Mouse (Mus musculus) heart, embryonic 10.5 days (tissue): ENCODE results near the gene Gm36079. TPM values are rescaled to one million over a fixed set of nuclear protein-coding genes. Genes with fewer than 3 reads are reported as not detected.
"Not testable (repeated sequence)": the region's sequence is repeated elsewhere in the genome, so short reads cannot be mapped to it uniquely, and the experiment has no call there.

Experiments
- DNase-seq: peaks from one replicate; pipeline ENCODE4 v3.0.0-alpha.2; 2017; ENCODE audit warnings: low spot score
- H3K27ac ChIP-seq: fragments of 300-500 bp; sonication (generic); 2 replicates; pipeline ENCODE4 v1.5.1; 2016; ENCODE audit warnings: mild to moderate bottlenecking
- H3K27me3 ChIP-seq: fragments of 300-500 bp; sonication (generic); 2 replicates; pipeline ENCODE4 v1.6.1; 2016; ENCODE audit warnings: mild to moderate bottlenecking; ENCODE audit not compliant: poor library complexity, insufficient read depth, severe bottlenecking
- H3K36me3 ChIP-seq: fragments of 300-500 bp; sonication (generic); 2 replicates; pipeline ENCODE4 v1.6.1; 2016; ENCODE audit warnings: mild to moderate bottlenecking, moderate library complexity
- H3K4me1 ChIP-seq: fragments of 300-500 bp; sonication (generic); 2 replicates; pipeline ENCODE4 v1.6.1; 2016; ENCODE audit warnings: mild to moderate bottlenecking
- H3K4me3 ChIP-seq: fragments of 300-500 bp; sonication (generic); 2 replicates; pipeline ENCODE4 v1.5.1; 2016; ENCODE audit warnings: mild to moderate bottlenecking, moderate library complexity
- H3K9me3 ChIP-seq: fragments of 300-500 bp; sonication (generic); 2 replicates; pipeline ENCODE4 v1.6.1; 2016; ENCODE audit warnings: mild to moderate bottlenecking, moderate library complexity
- WGBS: fragments of 180-500 bp; shearing (Covaris S2); methylation state at CpG from one replicate; pipeline ENCODE4 v1.1.7; 2016; 5-methylcytosine and 5-hydroxymethylcytosine counted together
- polyA plus RNA-seq: library from polyadenylated mRNA; unstranded; fragments of >200 nt; fragmentation: Nextera tagmentation; extraction: Ambion mirVana; gene quantifications from 2 replicates; pipeline ENCODE4 v1.2.1, GENCODE M21; 2016

Gene Gm36079
- polyA plus RNA-seq, 1 experiment from 2014 or later, result not detected

GRCm38 (mm10) chr13:120034637-120035036 lies 7.8 kb upstream of the Gm36079 start:
- 0% methylated on average over 3 of the region's 10 CpGs for WGBS
- not testable (repeated sequence) for H3K36me3 ChIP-seq, H3K4me1 ChIP-seq, H3K9me3 ChIP-seq, DNase-seq, H3K4me3 ChIP-seq, H3K27ac ChIP-seq
- H3K27me3 ChIP-seq, result peaks cover 19% of the 10 kb centered on the region

DNA sequence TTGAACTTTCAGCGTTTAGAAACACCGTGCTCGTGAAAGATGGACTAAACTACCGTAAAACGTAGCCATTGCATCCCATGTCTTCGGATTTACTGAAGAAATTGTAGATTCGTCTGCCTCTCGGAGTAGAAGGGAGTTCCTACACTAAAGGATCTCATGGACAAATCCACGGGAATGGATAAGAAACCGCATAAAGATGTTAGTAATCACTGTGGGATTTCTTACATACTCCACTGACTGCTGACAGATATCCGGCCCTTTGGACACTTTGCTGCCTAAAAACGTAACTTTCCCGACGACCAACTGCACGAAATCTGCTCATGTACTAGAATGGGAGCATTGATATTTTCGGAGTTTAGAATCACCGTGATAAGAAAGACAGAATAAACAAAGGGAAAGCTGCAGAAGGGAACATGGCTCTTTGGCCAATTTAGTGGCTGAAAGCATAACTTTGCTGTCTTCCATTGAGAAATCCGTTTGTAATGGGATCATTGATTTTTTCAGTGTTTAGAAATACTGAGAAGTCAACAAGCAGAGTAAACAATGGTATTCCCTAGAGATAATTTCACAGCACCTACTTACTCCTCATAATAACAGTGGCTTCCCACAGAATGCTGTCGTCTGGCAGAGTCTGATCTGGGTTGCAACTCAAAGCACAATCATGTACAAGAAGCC lies 6.8 kb upstream of the Gm36079 start:
- not testable (repeated sequence) for H3K9me3 ChIP-seq, DNase-seq, H3K4me1 ChIP-seq, H3K4me3 ChIP-seq, H3K36me3 ChIP-seq, H3K27ac ChIP-seq
- peaks cover 19% of the 10 kb centered on the region for H3K27me3 ChIP-seq
- 2% methylated on average over 19 of the region's 19 CpGs for WGBS

DNA sequence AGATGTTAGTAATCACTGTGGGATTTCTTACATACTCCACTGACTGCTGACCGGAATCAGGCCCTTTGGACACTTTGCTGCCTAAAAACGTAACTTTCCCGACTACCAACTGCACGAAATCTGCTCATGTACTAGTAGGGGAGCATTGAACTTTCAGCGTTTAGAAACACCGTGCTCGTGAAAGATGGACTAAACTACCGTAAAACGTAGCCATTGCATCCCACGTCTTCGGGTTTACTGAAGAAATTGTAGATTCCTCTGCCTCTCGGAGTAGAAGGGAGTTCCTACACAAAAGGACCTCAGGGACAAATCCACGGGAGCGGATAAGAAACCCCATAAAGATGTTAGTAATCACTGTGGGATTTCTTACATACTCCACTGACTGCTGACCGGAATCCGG lies 4.9 kb upstream of the Gm36079 start:
- H3K36me3 ChIP-seq, H3K27ac ChIP-seq, H3K4me3 ChIP-seq, H3K9me3 ChIP-seq, H3K27me3 ChIP-seq, DNase-seq, H3K4me1 ChIP-seq: not testable (repeated sequence)
- 3% methylated on average over 16 of the region's 16 CpGs for WGBS

GRCm38 (mm10) chr13:120027368-120027767 lies 557 bp upstream of the Gm36079 start:
- H3K4me1 ChIP-seq, DNase-seq, H3K4me3 ChIP-seq, H3K27ac ChIP-seq, H3K36me3 ChIP-seq, H3K9me3 ChIP-seq: not testable (repeated sequence)
- H3K27me3 ChIP-seq, result peaks cover 14% of the 10 kb centered on the region
- WGBS, result under 1% methylated on average over 11 of the region's 11 CpGs

GRCm38 (mm10) chr13:120026373-120026772 lies 438 bp downstream of the Gm36079 start:
- not testable (repeated sequence) for H3K36me3 ChIP-seq, H3K4me1 ChIP-seq, H3K4me3 ChIP-seq, H3K27ac ChIP-seq, H3K9me3 ChIP-seq, DNase-seq
- 2% methylated on average over 3 of the region's 13 CpGs for WGBS
- peaks cover 14% of the 10 kb centered on the region for H3K27me3 ChIP-seq

GRCm38 (mm10) chr13:120025576-120025975 lies 1.2 kb downstream of the Gm36079 start:
- H3K4me1 ChIP-seq, H3K36me3 ChIP-seq, H3K9me3 ChIP-seq, H3K4me3 ChIP-seq, H3K27ac ChIP-seq, DNase-seq: not testable (repeated sequence)
- 10% methylated on average over 4 of the region's 4 CpGs for WGBS
- H3K27me3 ChIP-seq, result peaks cover 14% of the 10 kb centered on the region

- not testable (repeated sequence) for H3K27ac ChIP-seq, DNase-seq, H3K4me1 ChIP-seq, H3K4me3 ChIP-seq, H3K9me3 ChIP-seq, H3K36me3 ChIP-seq
- WGBS, result 5% methylated on average over 21 of the region's 21 CpGs
- H3K27me3 ChIP-seq, result peaks cover 14% of the 10 kb centered on the region
Observed at GRCm38 (mm10) chr13:120025004-120025403, 1.8 kb downstream of the Gm36079 start.

DNA sequence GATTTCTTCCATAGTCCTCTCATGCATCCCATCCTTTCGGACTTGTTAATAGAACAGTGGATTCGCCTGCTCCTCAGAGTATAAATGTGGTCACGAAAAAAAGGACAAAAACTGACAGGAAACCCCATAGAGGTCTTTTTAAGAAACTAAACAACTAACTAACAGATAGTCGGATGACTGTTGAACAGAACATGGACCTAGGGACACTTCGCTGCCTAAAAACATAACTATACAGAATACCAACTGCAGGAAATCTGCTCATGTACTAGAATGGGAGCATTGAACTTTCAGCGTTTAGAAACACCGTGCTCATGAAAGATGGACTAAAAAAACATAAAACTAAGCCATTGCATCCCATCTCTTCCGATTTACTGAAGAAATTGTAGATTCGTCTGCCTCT lies 2.2 kb downstream of the Gm36079 start:
- peaks cover 14% of the 10 kb centered on the region for H3K27me3 ChIP-seq
- not testable (repeated sequence) for DNase-seq, H3K9me3 ChIP-seq, H3K36me3 ChIP-seq, H3K27ac ChIP-seq, H3K4me1 ChIP-seq, H3K4me3 ChIP-seq
- 12% methylated on average over 9 of the region's 9 CpGs for WGBS

GRCm38 (mm10) chr13:120021477-120021876 lies 5.3 kb downstream of the Gm36079 start:
- H3K4me1 ChIP-seq, H3K4me3 ChIP-seq, H3K27ac ChIP-seq, H3K36me3 ChIP-seq, DNase-seq, H3K9me3 ChIP-seq: not testable (repeated sequence)
- WGBS, result no CpG with 5 or more reads among the region's 1 CpGs
- peaks cover 14% of the 10 kb centered on the region for H3K27me3 ChIP-seq

DNA sequence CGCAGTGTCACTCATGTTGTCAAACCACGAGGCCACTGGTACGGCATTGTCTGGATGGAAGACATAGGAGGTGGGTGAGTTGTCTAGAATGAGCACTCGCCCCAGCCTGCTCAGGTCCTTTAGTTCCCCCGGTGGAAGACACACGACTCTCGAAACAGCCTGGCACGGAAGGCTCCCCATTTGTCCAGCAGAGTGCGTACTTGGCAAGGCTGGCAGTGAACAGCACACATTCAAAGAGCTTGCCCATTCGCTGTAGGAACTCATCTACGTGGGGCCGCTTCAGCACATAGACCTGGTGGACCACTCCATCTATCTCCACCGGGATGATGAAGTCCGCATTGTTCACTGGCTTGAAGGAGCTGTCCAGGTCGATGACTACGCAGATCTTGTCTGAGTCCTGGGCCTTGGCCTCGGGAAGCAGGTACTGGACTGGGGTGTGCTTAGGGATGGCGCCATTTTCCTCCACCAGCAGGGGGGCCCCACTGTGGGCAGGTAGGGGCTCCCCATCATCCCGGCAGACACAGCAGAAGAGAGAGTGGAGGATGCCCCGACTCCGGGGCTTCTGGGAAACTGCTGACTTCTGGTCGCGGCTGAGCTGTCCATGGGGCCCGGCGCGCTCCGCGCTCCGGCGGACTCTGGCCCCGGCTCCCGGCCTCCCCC lies 11.3 kb downstream of the Gm36079 start:
- not testable (repeated sequence) for DNase-seq, H3K4me3 ChIP-seq, H3K27me3 ChIP-seq, H3K36me3 ChIP-seq, H3K4me1 ChIP-seq, H3K27ac ChIP-seq, H3K9me3 ChIP-seq
- 1% methylated on average over 7 of the region's 32 CpGs for WGBS

DNA sequence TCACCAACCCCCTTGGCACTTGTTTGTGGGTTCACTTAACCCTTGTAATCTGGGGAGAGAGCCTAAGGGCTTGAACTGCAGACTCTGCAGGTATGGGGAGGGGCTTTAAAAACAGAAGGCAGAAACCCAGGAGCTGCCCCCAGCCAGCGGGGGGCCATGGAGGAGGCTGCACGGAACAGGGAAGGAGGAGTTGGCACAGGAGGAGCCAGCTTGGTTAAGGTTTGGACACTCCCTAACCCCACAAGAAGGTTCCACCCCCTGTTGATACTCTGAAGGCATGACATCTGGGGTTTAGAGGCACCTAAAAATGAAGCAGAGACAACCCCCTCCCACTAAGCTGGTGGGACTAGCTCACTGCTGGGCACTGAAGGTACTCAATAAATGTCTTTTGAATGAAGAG lies 12.8 kb downstream of the Gm36079 start:
- H3K4me3 ChIP-seq, DNase-seq, H3K27me3 ChIP-seq, H3K36me3 ChIP-seq, H3K27ac ChIP-seq, H3K9me3 ChIP-seq, H3K4me1 ChIP-seq: not testable (repeated sequence)
- no CpG with 5 or more reads among the region's 2 CpGs for WGBS

GRCm38 (mm10) chr13:120013544-120013943 lies 13.3 kb downstream of the Gm36079 start:
- H3K27me3 ChIP-seq, DNase-seq, H3K9me3 ChIP-seq, H3K4me3 ChIP-seq, H3K4me1 ChIP-seq, H3K27ac ChIP-seq, H3K36me3 ChIP-seq: not testable (repeated sequence)
- WGBS, result no CpG with 5 or more reads among the region's 5 CpGs

- not testable (repeated sequence) for H3K4me3 ChIP-seq, H3K27me3 ChIP-seq, H3K36me3 ChIP-seq, H3K9me3 ChIP-seq, H3K27ac ChIP-seq, H3K4me1 ChIP-seq, DNase-seq
Observed at GRCm38 (mm10) chr13:120010068-120010467, 16.7 kb downstream of the Gm36079 start.

GRCm38 (mm10) chr13:119999215-119999614 lies 27.6 kb downstream of the Gm36079 start:
- not testable (repeated sequence) for H3K4me1 ChIP-seq, H3K9me3 ChIP-seq, H3K27me3 ChIP-seq, DNase-seq, H3K36me3 ChIP-seq, H3K4me3 ChIP-seq, H3K27ac ChIP-seq
- no CpG with 5 or more reads among the region's 4 CpGs for WGBS
